Mouse (Mus musculus) ZHBTc4 (cell line): ENCODE results near the gene Gm43951.

Source experiments
- DNase-seq: peaks from one replicate; pipeline ENCODE4 v3.0.0-alpha.2; 2011; ENCODE audit warnings: low read depth, low spot score

The Gm43951 gene

GRCm38 (mm10) chr11:72206341-72207203, at the start of gene Gm43951:
TSS of gene Gm43951 (minus strand) at chr11:72206840.
- DNase-seq: peak; percentile 35

- DNase-seq: no peak
These were observed 49.8 kb upstream of the Gm43951 start for GRCm38 (mm10) chr11:72256441-72256840.

GRCm38 (mm10) chr11:72255629-72256028, 49.0 kb upstream of the Gm43951 start:
- DNase-seq: no peak

GRCm38 (mm10) chr11:72245196-72245753, 38.6 kb upstream of the Gm43951 start:
- DNase-seq: no peak

- DNase-seq: no peak
These were observed 33.6 kb upstream of the Gm43951 start for GRCm38 (mm10) chr11:72240062-72240860.

GRCm38 (mm10) chr11:72234013-72234412, 27.4 kb upstream of the Gm43951 start:
- DNase-seq: no peak

- DNase-seq: no peak
These were observed 26.4 kb upstream of the Gm43951 start for GRCm38 (mm10) chr11:72232991-72233390.

GRCm38 (mm10) chr11:72232068-72232467, 25.4 kb upstream of the Gm43951 start:
- DNase-seq: peak; percentile 76

GRCm38 (mm10) chr11:72228513-72228912, 21.9 kb upstream of the Gm43951 start:
- DNase-seq: no peak

GRCm38 (mm10) chr11:72226901-72227300, 20.3 kb upstream of the Gm43951 start:
- DNase-seq: no peak

- DNase-seq: no peak
These were observed 19.6 kb upstream of the Gm43951 start for GRCm38 (mm10) chr11:72226020-72226791.

GRCm38 (mm10) chr11:72224865-72225264, 18.2 kb upstream of the Gm43951 start:
- DNase-seq: peak; percentile 83

GRCm38 (mm10) chr11:72223414-72223813, 16.8 kb upstream of the Gm43951 start:
- DNase-seq: no peak

GRCm38 (mm10) chr11:72221278-72221677, 14.6 kb upstream of the Gm43951 start:
- peak; percentile 85 for DNase-seq

- DNase-seq: no peak
These were observed 10.5 kb upstream of the Gm43951 start for GRCm38 (mm10) chr11:72217116-72217515.

GRCm38 (mm10) chr11:72215410-72215797, 8.8 kb upstream of the Gm43951 start, which contains the start of gene Med31:
TSS of gene Med31 (minus strand) at chr11:72215592.
- DNase-seq: peak; percentile 80

- DNase-seq: peak; percentile 98
These were observed 8.2 kb upstream of the Gm43951 start for GRCm38 (mm10) chr11:72214591-72215409.

- DNase-seq: no peak
These were observed 1.3 kb upstream of the Gm43951 start for GRCm38 (mm10) chr11:72207834-72208377.

GRCm38 (mm10) chr11:72207204-72207833, 679 bp upstream of the Gm43951 start, which contains the start of the genes 4933427D14Rik and Txndc17:
TSS of gene 4933427D14Rik (minus strand) at chr11:72207459.
TSS of gene Txndc17 (plus strand) at chr11:72207547.
- DNase-seq: peak; percentile 93

GRCm38 (mm10) chr11:72205256-72205655, 1.4 kb downstream of the Gm43951 start:
- no peak for DNase-seq
